Mouse (Mus musculus) hindbrain, embryonic 11.5 days (tissue): ENCODE data around the gene Bhlhe41. TPM values are rescaled to one million over a fixed set of nuclear protein-coding genes. Genes with fewer than 3 reads are reported as not detected.

Source experiments
- ATAC-seq: fragments of 200-750 bp; cut with Nextera tagmentation; 2 replicates; pipeline ENCODE4 v1.8.0; 2017; ENCODE audit warnings: mild to moderate bottlenecking, moderate TSS enrichment, moderate library complexity; ENCODE audit not compliant: low FRiP score
- DNase-seq: peaks from one replicate; pipeline ENCODE4 v3.0.0-alpha.2; 2015; ENCODE audit warnings: low spot score
- H3K27ac ChIP-seq: fragments of 300-500 bp; sonication (generic); 2 replicates; pipeline ENCODE4 v1.5.1; 2014; ENCODE audit warnings: mild to moderate bottlenecking, low read depth, low read length
- H3K27me3 ChIP-seq: fragments of 300-500 bp; sonication (generic); 2 replicates; pipeline ENCODE4 v1.6.1; 2014; ENCODE audit warnings: mild to moderate bottlenecking, low read length, moderate library complexity, mixed read lengths; ENCODE audit not compliant: control insufficient read depth, insufficient read depth
- H3K36me3 ChIP-seq: fragments of 300-500 bp; sonication (generic); 2 replicates; pipeline ENCODE4 v1.6.1; 2014; ENCODE audit warnings: mild to moderate bottlenecking, low read length, moderate library complexity, mixed read lengths; ENCODE audit not compliant: control insufficient read depth, insufficient read depth
- H3K4me1 ChIP-seq: fragments of 300-500 bp; sonication (generic); replicated peaks from 2 replicates; pipeline ENCODE4 v1.6.1; 2014; ENCODE audit warnings: low read length, mixed read lengths; ENCODE audit not compliant: control insufficient read depth, insufficient read depth
- H3K4me2 ChIP-seq: fragments of 300-500 bp; sonication (generic); replicated peaks from 2 replicates; pipeline ENCODE4 v1.6.1; 2014; ENCODE audit warnings: mild to moderate bottlenecking, low read depth, low read length
- H3K4me3 ChIP-seq: fragments of 300-500 bp; sonication (generic); 2 replicates; pipeline ENCODE4 v1.5.1; 2014; ENCODE audit warnings: low read depth, low read length
- H3K9ac ChIP-seq: fragments of 300-500 bp; sonication (generic); 2 replicates; pipeline ENCODE4 v1.6.1; 2014; ENCODE audit warnings: low read depth, low read length
- H3K9me3 ChIP-seq: fragments of 300-500 bp; sonication (generic); 2 replicates; pipeline ENCODE4 v1.6.1; 2016; ENCODE audit warnings: low read length; ENCODE audit not compliant: control insufficient read depth
- WGBS: fragments of 180-500 bp; shearing (Covaris S2); extraction: QIAGEN DNeasy Blood & Tissue Kit; methylation state at CpG from one replicate; pipeline ENCODE4 v1.1.7; 2014; 5-methylcytosine and 5-hydroxymethylcytosine counted together
- polyA plus RNA-seq: library from polyadenylated mRNA; unstranded; fragments of >200 nt; fragmentation: Nextera tagmentation; extraction: Ambion mirVana; gene quantifications from 2 replicates; pipeline ENCODE4 v1.2.1, GENCODE M21; 2014

The Bhlhe41 gene
- polyA plus RNA-seq, 1 experiment from 2014 or later, result 1.8 TPM

DNA sequence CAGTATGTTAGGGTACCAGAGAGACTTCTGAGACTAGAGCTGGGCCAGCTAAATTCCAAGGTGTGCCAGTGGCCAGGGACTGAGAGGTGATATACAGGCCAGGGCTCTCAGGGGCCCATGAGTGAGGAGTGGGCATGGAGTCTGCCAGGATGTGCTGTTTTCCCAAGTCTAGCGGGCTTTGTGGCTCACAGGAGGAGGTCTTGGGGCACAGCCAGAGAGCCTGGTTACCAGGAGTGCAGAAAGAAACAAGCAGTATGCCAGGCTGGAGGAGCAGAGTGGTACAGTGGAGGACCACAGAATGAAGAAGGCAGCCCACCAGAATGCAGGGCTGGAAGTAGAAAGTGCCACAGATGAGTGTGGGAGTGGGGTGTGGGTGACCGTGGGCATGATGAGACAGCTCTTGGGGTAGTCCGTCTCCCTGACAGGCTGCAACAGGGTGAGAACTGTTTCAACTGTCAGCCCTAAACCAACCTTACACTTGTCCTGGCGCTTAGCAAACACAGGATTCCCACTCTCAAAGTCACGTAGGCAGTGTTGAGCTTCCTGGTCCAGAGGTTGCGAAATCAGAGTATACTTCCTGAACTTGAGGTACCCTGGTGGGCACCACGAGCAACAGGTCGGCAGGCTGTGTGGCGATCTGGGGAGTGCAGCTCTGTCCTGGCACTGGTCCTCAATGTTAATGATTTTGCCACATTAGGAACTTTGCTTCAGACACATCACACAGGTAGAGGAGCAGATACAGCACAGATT is 11.8 kb upstream of the Bhlhe41 start:
- DNase-seq (no peak), ATAC-seq (no peak)
- no peaks in the 10 kb centered on the region for H3K4me1 ChIP-seq
- H3K9ac ChIP-seq, result no peak overlapping the region
- no peak overlapping the region for H3K4me2 ChIP-seq
- H3K4me3 ChIP-seq, result no peak overlapping the region
- H3K27ac ChIP-seq, result no peak overlapping the region
- WGBS, result 86% methylated on average over 9 of the region's 9 CpGs
- H3K27me3 ChIP-seq, result no peaks in the 10 kb centered on the region
- no peaks in the 10 kb centered on the region for H3K36me3 ChIP-seq
- no peaks in the 10 kb centered on the region for H3K9me3 ChIP-seq

DNA sequence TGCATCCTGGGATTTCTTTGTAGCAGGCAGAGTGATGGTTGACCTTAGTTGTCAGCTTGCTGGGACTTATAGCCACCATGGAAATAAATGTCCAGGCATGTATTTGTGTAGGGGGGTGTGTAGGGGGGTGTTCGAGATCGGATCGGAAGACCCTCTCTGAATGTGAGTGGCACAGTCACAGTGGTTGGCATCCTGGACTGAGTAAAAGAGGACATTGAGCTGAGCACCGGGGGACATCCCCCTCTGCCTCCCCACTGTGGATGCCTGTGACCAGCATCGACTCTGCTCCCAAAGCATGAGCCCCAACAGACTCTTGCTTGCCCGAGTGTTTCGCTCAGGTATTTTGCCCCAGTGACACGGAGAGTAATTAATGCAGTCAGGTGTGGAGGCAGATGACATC is 8.0 kb upstream of the Bhlhe41 start:
- Histone ChIP-seq H3K9me3 (no peaks in the 10 kb centered on the region), H3K9ac (no peak overlapping the region), H3K4me1 (no peaks in the 10 kb centered on the region), H3K36me3 (no peaks in the 10 kb centered on the region), H3K4me3 (no peak overlapping the region), H3K4me2 (no peak overlapping the region), H3K27me3 (no peaks in the 10 kb centered on the region), H3K27ac (no peak overlapping the region)
- ATAC-seq (no peak), DNase-seq (no peak)
- 85% methylated on average over 8 of the region's 8 CpGs for WGBS

DNA sequence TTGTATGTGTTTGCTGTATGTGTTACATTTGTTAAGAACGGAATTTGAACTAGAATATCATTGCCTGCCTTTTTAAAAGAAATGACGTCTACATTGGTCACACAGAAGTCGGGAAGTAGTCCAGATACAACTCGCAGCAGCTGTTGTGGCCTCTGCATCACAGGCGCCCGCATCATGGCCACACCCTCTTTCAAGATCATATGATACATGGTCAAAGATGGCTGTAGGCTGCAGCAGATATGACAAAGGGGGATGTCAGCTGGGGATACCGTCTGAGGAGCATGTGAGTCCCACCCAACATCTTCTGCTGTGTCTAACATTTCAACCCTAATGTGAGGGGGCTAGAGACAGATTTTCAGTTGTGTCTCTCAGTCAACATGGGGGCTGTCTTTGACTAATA is 6.7 kb upstream of the Bhlhe41 start:
- no peak overlapping the region for H3K4me2 ChIP-seq
- no peaks in the 10 kb centered on the region for H3K36me3 ChIP-seq
- DNase-seq (no peak), ATAC-seq (no peak)
- H3K9ac ChIP-seq, result no peak overlapping the region
- WGBS, result 93% methylated on average over 7 of the region's 7 CpGs
- no peaks in the 10 kb centered on the region for H3K4me1 ChIP-seq
- no peak overlapping the region for H3K4me3 ChIP-seq
- H3K27me3 ChIP-seq, result no peaks in the 10 kb centered on the region
- no peaks in the 10 kb centered on the region for H3K9me3 ChIP-seq
- no peak overlapping the region for H3K27ac ChIP-seq

DNA sequence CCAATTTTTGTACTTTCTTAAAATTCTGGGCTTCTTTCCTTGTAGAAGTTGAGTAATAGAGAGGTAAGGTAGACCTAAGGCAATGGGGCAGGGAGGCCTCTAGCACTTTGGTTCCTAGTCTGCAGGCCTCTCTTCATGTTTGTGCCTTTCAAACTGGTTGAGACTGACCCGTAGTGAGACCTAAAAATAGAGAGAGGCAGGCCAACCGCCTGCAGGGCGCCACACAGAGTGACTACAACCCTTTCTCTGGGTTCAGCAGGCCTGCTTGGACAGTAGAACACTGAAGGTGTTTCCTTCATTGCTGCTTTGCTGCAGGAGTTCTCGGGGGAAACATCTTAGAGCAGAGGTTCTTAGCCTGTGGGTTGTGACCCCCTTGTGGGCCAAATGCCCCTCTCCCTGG is 5.6 kb upstream of the Bhlhe41 start:
- Histone ChIP-seq H3K27ac (no peak overlapping the region), H3K9me3 (no peaks in the 10 kb centered on the region), H3K27me3 (0 out of 2 replicates have a peak, but pooled peaks cover 4% of the 10 kb centered on the region), H3K36me3 (no peaks in the 10 kb centered on the region), H3K4me3 (no peak overlapping the region), H3K9ac (peak overlapping the region; percentile 11; the same call in 1 of the 2 replicates), H3K4me2 (no peak overlapping the region), H3K4me1 (no peaks in the 10 kb centered on the region; the same call in 1 of the 2 replicates)
- DNase-seq (no peak), ATAC-seq (no peak)
- WGBS, result 71% methylated on average over 4 of the region's 4 CpGs

DNA sequence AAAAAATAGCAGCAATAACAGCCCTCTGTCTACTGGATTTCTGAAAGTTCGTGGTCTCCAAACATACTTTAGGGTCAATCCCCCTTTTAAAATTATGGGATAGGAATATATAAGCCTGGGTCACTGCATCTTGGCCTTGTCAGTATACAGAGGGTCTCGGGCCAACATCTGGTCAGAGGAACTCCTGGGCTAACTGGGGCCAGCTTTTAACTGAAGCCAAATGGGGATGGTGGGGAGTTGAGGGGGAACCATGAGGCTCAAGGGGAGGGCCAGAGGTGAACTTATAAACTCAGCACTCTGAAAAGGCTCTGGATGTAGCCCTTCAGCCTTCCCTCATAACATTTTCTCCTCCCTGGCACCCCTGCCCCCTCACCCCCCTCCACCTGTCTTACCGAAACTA is 1.8 kb upstream of the Bhlhe41 start:
- no peak for ATAC-seq
- Histone ChIP-seq H3K4me2 (peak overlapping the region; percentile 98; the same call in 1 of the 2 replicates), H3K27me3 (peaks cover 41% of the 10 kb centered on the region)

DNA sequence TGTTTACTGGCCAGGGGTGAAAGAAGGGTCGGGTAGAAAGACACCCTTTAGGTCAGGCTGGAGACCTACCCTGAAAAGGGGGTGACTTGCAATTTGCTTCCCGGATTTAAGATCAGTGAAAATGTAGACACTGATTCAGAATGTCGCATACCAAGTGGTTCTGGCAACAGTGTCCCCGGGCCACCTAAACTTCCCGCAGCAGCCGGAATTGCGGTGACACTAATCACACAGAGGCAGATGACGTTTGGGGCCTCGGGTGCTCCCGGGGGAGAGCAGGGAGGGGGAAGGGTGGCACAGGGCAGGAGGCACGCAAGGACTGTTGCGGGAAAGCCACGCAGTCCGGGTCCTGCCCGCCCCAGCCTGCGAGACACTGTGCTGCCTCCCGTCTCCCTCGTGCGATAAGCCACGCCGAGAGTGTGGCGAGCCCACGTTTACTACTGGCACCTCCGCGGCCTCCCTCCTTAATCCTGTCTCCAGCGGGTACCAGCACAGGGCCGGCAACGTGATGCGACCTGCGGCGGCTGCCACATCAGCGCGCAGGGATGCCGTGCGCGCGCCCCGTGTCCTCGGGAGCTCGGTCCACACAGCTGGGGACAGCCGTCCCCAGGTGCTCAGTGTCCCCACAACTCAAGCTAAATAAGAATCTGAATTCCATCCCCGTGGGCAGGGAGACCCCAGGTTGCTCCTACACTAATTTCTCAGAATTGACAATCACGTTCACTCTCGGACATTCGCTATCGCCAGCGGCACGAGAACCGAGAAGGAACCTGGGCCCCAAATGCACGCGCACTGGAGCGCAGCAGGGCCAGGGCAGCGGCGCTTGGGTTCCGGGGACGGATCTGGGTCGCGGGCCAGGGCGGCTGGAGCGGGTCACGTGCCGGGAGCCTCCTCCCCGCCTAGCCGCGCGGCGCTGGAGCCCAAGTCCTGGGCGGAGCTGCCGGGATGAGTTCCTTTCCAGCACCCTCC is 811 bp upstream of the Bhlhe41 start:
- Histone ChIP-seq H3K27ac (no peak overlapping the region), H3K4me3 (peak overlapping the region; percentile 55), H3K36me3 (no peaks in the 10 kb centered on the region), H3K4me2 (peak overlapping the region; percentile 98), H3K27me3 (peaks cover 43% of the 10 kb centered on the region), H3K9ac (peak overlapping the region; percentile 61), H3K9me3 (no peaks in the 10 kb centered on the region), H3K4me1 (peaks cover 9% of the 10 kb centered on the region)
- under 1% methylated on average over 69 of the region's 69 CpGs for WGBS
- DNase-seq (peak; percentile 73), ATAC-seq (peak; percentile 64)

More for the DNA sequence above, 1.8 kb upstream of the Bhlhe41 start:
- Histone ChIP-seq H3K4me3 (no peak overlapping the region), H3K36me3 (no peaks in the 10 kb centered on the region), H3K9ac (no peak overlapping the region), H3K27ac (no peak overlapping the region), H3K9me3 (no peaks in the 10 kb centered on the region), H3K4me1 (peaks cover 9% of the 10 kb centered on the region)
- WGBS, result 76% methylated on average over 3 of the region's 3 CpGs
- no peak for DNase-seq

DNA sequence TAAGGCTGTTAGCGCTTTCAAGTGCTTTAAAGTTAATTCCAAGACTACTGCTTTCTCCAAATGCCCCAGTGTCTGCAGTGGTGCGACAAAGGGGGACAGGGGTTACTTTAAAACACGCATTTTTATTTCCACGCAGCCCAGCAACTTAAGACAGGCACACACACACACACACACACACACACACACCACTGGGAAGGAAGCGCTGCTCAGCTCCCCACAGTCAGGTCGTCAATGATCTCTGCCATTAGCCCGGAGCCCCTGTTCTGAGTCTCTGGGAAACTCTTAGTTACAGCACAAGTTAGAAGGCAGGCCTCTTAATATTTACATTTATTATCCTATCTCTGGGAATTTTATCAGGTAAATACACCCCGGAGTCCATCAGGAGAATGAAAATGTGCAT is 1.2 kb downstream of the Bhlhe41 start:
- H3K4me3 ChIP-seq, result peak overlapping the region; percentile 55
- no peak overlapping the region for H3K9ac ChIP-seq
- no peak overlapping the region for H3K27ac ChIP-seq
- peaks cover 9% of the 10 kb centered on the region for H3K4me1 ChIP-seq
- peak overlapping the region; percentile 80; the same call in 1 of the 2 replicates for H3K4me2 ChIP-seq
- no peak for DNase-seq
- H3K9me3 ChIP-seq, result no peaks in the 10 kb centered on the region
- no peaks in the 10 kb centered on the region for H3K36me3 ChIP-seq
- H3K27me3 ChIP-seq, result peaks cover 43% of the 10 kb centered on the region
- 3% methylated on average over 8 of the region's 8 CpGs for WGBS
- ATAC-seq, result no peak

DNA sequence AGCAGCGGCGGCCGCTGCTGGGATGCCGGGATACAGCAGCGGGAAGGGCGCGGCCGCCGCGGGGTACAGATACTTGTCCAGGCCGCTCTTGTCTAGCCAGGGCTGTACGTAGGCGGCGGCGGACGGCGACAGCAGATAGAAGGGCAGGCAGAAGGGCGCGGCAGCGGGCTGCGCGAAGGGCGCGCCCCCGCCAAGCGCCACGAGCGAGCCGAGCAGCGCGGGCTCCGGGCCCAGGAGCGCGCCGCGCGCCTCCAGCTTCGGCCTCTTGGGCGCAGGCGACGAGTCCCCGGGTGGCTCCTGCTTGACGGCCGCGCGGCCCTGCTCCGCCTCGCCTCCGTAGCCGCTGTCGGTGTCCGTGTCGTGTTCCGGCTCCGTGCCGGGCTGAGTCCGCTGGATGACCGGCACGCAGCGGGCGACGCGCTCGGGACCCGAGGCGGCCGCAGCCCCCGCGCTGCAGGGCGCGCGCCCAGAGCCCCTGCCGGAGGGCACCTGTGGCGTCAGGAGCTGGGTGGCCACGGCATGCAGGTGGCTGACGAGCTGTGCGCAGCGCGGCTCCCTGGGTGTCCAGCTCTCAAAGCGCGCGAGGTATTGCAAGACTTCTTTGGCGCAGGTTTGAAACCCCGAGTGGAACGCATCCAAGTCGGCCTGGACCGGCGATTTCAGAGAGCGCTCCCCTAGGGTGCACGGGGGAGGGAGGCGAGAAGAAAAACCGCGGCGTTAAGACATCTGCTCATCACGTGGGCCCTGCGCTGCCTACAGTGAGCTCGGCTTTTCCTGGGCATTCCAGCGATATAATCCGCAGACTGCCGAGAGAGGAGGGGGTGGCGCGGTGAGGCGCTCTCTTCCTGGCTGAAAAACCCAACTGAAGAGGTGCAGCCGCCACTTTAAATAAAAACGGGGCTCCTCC is 2.0 kb downstream of the Bhlhe41 start:
- ATAC-seq, result peak; percentile 48
- peak overlapping the region; percentile 55 for H3K4me3 ChIP-seq
- peaks cover 9% of the 10 kb centered on the region for H3K4me1 ChIP-seq
- peak overlapping the region; percentile 80 for H3K4me2 ChIP-seq
- H3K9me3 ChIP-seq, result no peaks in the 10 kb centered on the region
- DNase-seq, result peak; percentile 74
- H3K27me3 ChIP-seq, result peaks cover 43% of the 10 kb centered on the region
- peak overlapping the region; percentile 55 for H3K9ac ChIP-seq
- H3K36me3 ChIP-seq, result no peaks in the 10 kb centered on the region
- under 1% methylated on average over 90 of the region's 105 CpGs for WGBS
- H3K27ac ChIP-seq, result no peak overlapping the region
